Mouse (Mus musculus): ENCODE results near the gene Fryl.

Fryl gene

GRCm38 (mm10) chr5:73194083-73194570, 62.3 kb downstream of the Fryl start:
- in situ Hi-C loops (cut with MboI): no loop called here

- in situ Hi-C loops (cut with MboI): no loop called here
Observed at GRCm38 (mm10) chr5:73193627-73194026, 62.8 kb downstream of the Fryl start.

GRCm38 (mm10) chr5:73192870-73193576, 63.4 kb downstream of the Fryl start:
- in situ Hi-C loops (cut with MboI): no loop called here

- in situ Hi-C loops (cut with MboI): no loop called here
Observed at GRCm38 (mm10) chr5:73191765-73192164, 64.7 kb downstream of the Fryl start.

- in situ Hi-C loops (cut with MboI): no loop called here
Observed at GRCm38 (mm10) chr5:73190164-73190563, 66.3 kb downstream of the Fryl start.

- in situ Hi-C loops (cut with MboI): no loop called here
Observed at GRCm38 (mm10) chr5:73189443-73190160, 66.8 kb downstream of the Fryl start.

- in situ Hi-C loops (cut with MboI): no loop called here
Observed at GRCm38 (mm10) chr5:73188576-73188975, 67.8 kb downstream of the Fryl start.

- in situ Hi-C loops (cut with MboI): no loop called here
Observed at GRCm38 (mm10) chr5:73188164-73188563, 68.3 kb downstream of the Fryl start.

- in situ Hi-C loops (cut with MboI): no loop called here
Observed at GRCm38 (mm10) chr5:73186912-73187311, 69.5 kb downstream of the Fryl start.

- in situ Hi-C loops (cut with MboI): no loop called here
Observed at GRCm38 (mm10) chr5:73185424-73185823, 71.0 kb downstream of the Fryl start.

GRCm38 (mm10) chr5:73182701-73183447, 73.5 kb downstream of the Fryl start:
- in situ Hi-C loops (cut with MboI): no loop called here

- in situ Hi-C loops (cut with MboI): no loop called here
Observed at GRCm38 (mm10) chr5:73182191-73182590, 74.2 kb downstream of the Fryl start.

- in situ Hi-C loops (cut with MboI): no loop called here
Observed at GRCm38 (mm10) chr5:73176294-73176693, 80.1 kb downstream of the Fryl start.

- in situ Hi-C loops (cut with MboI): no loop called here
Observed at GRCm38 (mm10) chr5:73175377-73176147, 80.9 kb downstream of the Fryl start.

GRCm38 (mm10) chr5:73171876-73172480, 84.4 kb downstream of the Fryl start:
- in situ Hi-C loops (cut with MboI): no loop called here

- in situ Hi-C loops (cut with MboI): no loop called here
Observed at GRCm38 (mm10) chr5:73171203-73171602, 85.2 kb downstream of the Fryl start.

- in situ Hi-C loops (cut with MboI): no loop called here
Observed at GRCm38 (mm10) chr5:73168769-73169272, 87.6 kb downstream of the Fryl start.

- in situ Hi-C loops (cut with MboI): no loop called here
Observed at GRCm38 (mm10) chr5:73167976-73168768, 88.2 kb downstream of the Fryl start.

GRCm38 (mm10) chr5:73163970-73164369, 92.4 kb downstream of the Fryl start:
- in situ Hi-C loops (cut with MboI): no loop called here

GRCm38 (mm10) chr5:73162492-73162891, 93.9 kb downstream of the Fryl start:
- in situ Hi-C loops (cut with MboI): no loop called here
